10 mouse cellular contexts compared by ENCODE assay signal in genomic region chr2:137729871-137730270, GRCm38 (mm10).
DNase-seq lines count a peak whose midpoint lies in the region; ATAC-seq lines count a peak whose summit lies in the region.
"Had no signal": no experiment of that assay in that cellular context is flagged by ENCODE, and none has a peak within 500 bp of the region (broad histone marks: within the 10 kb centered on the region; RNA-seq: fewer than 3 reads in every experiment).

No protein-coding gene starts in this region.

- H3K4me3 ChIP-seq in hindbrain, embryonic 15.5 days, result no peak overlapping the region
- H3K4me3 ChIP-seq in midbrain, embryonic 12.5 days, result no peak overlapping the region
- H3K4me3 ChIP-seq: liver, embryonic 13.5 days had no signal

- ATAC-seq in hindbrain, embryonic 15.5 days (ENCODE audit: low FRiP score, low read depth), result peak; percentile 75
- ATAC-seq in midbrain, embryonic 12.5 days (ENCODE audit: low FRiP score, low read depth), result peak; percentile 44; the same call in 1 of the 2 replicates

- no peaks in the 10 kb centered on the region for H3K36me3 ChIP-seq in hindbrain, embryonic 15.5 days
- no peaks in the 10 kb centered on the region for H3K36me3 ChIP-seq in midbrain, embryonic 12.5 days
- H3K36me3 ChIP-seq: liver, embryonic 13.5 days had no signal

- no peaks in the 10 kb centered on the region for H3K9me3 ChIP-seq in hindbrain, embryonic 15.5 days
- no peaks in the 10 kb centered on the region for H3K9me3 ChIP-seq in midbrain, embryonic 12.5 days
- H3K9me3 ChIP-seq: liver, embryonic 13.5 days had no signal

- H3K4me2 ChIP-seq in hindbrain, embryonic 15.5 days, result 0 out of 2 replicates have a peak overlapping the region, but pooled peaks have one; percentile 9
- no peak overlapping the region for H3K4me2 ChIP-seq in midbrain, embryonic 12.5 days (replicated peaks)
- H3K4me2 ChIP-seq: liver, embryonic 13.5 days had no signal

- WGBS in hindbrain, embryonic 15.5 days, result 43% methylated on average over 6 of the region's 6 CpGs
- WGBS in midbrain, embryonic 12.5 days, result 48% methylated on average over 6 of the region's 6 CpGs

- no peak overlapping the region for H3K9ac ChIP-seq in hindbrain, embryonic 15.5 days
- no peak overlapping the region for H3K9ac ChIP-seq in midbrain, embryonic 12.5 days (replicated peaks)
- H3K9ac ChIP-seq: liver, embryonic 13.5 days had no signal

- DNase-seq in cerebellum, adult 18-20 months, result peak; percentile 58
- peak; percentile 70 to 77 for DNase-seq in cerebellum, postnatal 10 days
- DNase-seq in gastrocnemius, postnatal 25 days, result no peak
- DNase-seq in kidney, postnatal 10 days, result no peak
- DNase-seq in urinary bladder, postnatal 10 days (ENCODE audit: low spot score), result no peak
- DNase-seq in adrenal gland, postnatal 4 days (ENCODE audit: low spot score in 2 of 2), result no peak
- DNase-seq: adrenal gland, postnatal 25 days; liver, embryonic 13.5 days had no signal

- H3K27ac ChIP-seq in hindbrain, embryonic 15.5 days (replicated peaks), result no peak overlapping the region
- H3K27ac ChIP-seq in midbrain, embryonic 12.5 days (replicated peaks), result 0 out of 2 replicates have a peak overlapping the region, but pooled peaks have one; percentile 1
- H3K27ac ChIP-seq: liver, embryonic 13.5 days had no signal

- H3K4me1 ChIP-seq in hindbrain, embryonic 15.5 days (replicated peaks), result peaks cover 11% of the 10 kb centered on the region; the same call in 1 of the 2 replicates
- H3K4me1 ChIP-seq in midbrain, embryonic 12.5 days, result peaks cover 14% of the 10 kb centered on the region
- H3K4me1 ChIP-seq: liver, embryonic 13.5 days had no signal

- H3K27me3 ChIP-seq in hindbrain, embryonic 15.5 days, result no peaks in the 10 kb centered on the region
- peaks cover 6% of the 10 kb centered on the region for H3K27me3 ChIP-seq in midbrain, embryonic 12.5 days
- H3K27me3 ChIP-seq: liver, embryonic 13.5 days had no signal

Comparison
In these comparisons a context has a peak if more than half of its experiments do, and no peak if none do; other contexts are left out.
1. DNase-seq: peak in cerebellum, adult 18-20 months (2 of 2) and cerebellum, postnatal 10 days (2 of 2); none in gastrocnemius, postnatal 25 days (single experiment), kidney, postnatal 10 days (single experiment), urinary bladder, postnatal 10 days (single experiment) and adrenal gland, postnatal 4 days (0 of 2).